Mouse (Mus musculus): ENCODE data around the gene Paqr3. TPM values are rescaled to one million over a fixed set of nuclear protein-coding genes. Genes with fewer than 3 reads are reported as not detected.

Gene Paqr3
- polyA plus RNA-seq (2012; ENCODE audit: low replicate concordance): 0.52 and 0.55 TPM in 2 replicates

DNA sequence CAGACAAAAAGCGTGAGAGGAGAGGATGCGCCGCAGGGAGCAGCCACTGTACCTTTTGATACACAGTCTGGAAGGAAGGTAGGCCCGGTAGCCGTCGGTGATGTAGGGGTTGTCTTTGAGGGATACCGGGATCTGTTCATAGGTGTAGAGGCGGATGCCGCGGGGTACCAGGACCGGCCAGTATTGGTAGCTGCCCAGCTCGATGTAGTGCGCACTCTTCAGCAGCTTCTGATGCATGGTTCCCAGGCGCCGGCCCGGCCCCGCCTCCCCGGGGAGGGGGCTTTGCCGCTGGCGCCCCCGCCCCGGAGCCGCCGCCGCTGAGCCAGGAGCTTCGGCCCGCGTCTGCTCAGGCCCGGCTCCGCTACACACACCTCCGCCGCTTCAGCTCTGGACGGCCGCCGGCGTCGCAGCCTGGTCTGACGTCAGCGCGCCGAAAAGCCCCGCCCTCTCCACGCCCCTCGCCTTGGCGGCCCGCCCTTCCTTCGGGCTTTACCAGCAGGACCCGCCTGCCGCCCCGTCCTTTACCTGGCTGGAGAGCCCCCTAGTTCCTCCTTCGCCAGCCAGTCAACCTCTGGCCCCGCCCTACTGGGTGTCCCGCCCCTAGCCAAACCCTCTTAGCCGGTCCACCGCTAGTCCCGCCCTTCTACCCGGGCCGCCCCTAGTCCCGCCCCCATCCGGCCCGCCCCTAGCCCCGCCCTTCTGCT is at the start of gene Paqr3:
Gene Paqr3 (minus strand): TSS at position 390 of the 704 bp plus-strand sequence.

Other genes starting within 250 kb of the Paqr3 start
- gene Bmp2k, start 113.9 kb downstream of the Paqr3 start, polyA plus RNA-seq (2012; ENCODE audit: low replicate concordance): 5.0 and 10.2 TPM in 2 replicates

Data from leukemia stem cell, adult 10-12 weeks (primary cell).